Mouse (Mus musculus) layer of hippocampus, postnatal 36 days (tissue): ENCODE measurements around the gene Mief2. TPM values are rescaled to one million over a fixed set of nuclear protein-coding genes. Genes with fewer than 3 reads are reported as not detected.

Source experiments
- DNase-seq, 2 experiments: peaks; one replicate each; pipeline ENCODE4 v3.0.0; 2022
- total RNA-seq, 2 experiments: library from RNA; stranded (reverse); gene quantifications; 2 replicates each; pipeline ENCODE4 v1.2.3; 2021

Gene Mief2
- total RNA-seq, result 10 to 100 TPM; 23.6 to 24.4 TPM

- peak; percentile 93 to 94 for DNase-seq
These were observed at the start of gene Mief2 for GRCm38 (mm10) chr11:60728260-60728761. Gene Mief2, plus strand, starts transcription at chr11:60728398.

- DNase-seq, result no peak
These were observed 32.0 kb upstream of the Mief2 start for GRCm38 (mm10) chr11:60696165-60696564.

- DNase-seq, result no peak
These were observed 30.6 kb upstream of the Mief2 start for GRCm38 (mm10) chr11:60697561-60697960.

GRCm38 (mm10) chr11:60698806-60699523 lies 29.2 kb upstream of the Mief2 start:
- DNase-seq, result peak in 1 of 2 experiments; percentile 12

- peak; percentile 80 to 84 for DNase-seq
These were observed 28.6 kb upstream of the Mief2 start, which contains the start of gene Llgl1 for GRCm38 (mm10) chr11:60699524-60700075. Gene Llgl1, plus strand, starts transcription at chr11:60699723.

GRCm38 (mm10) chr11:60700320-60701185 lies 27.6 kb upstream of the Mief2 start:
- no peak for DNase-seq

GRCm38 (mm10) chr11:60701611-60702010 lies 26.6 kb upstream of the Mief2 start:
- DNase-seq, result no peak

- DNase-seq, result peak; percentile 62 to 73
These were observed 25.1 kb upstream of the Mief2 start for GRCm38 (mm10) chr11:60703131-60703530.

GRCm38 (mm10) chr11:60704023-60704880 lies 23.9 kb upstream of the Mief2 start:
- DNase-seq, result peak in 1 of 2 experiments; percentile 3

GRCm38 (mm10) chr11:60705255-60705654 lies 22.9 kb upstream of the Mief2 start:
- DNase-seq, result no peak

- no peak for DNase-seq
These were observed 22.1 kb upstream of the Mief2 start for GRCm38 (mm10) chr11:60706076-60706475.

GRCm38 (mm10) chr11:60706696-60707480 lies 21.3 kb upstream of the Mief2 start:
- peak in 1 of 2 experiments; percentile 2 for DNase-seq

GRCm38 (mm10) chr11:60707672-60708071 lies 20.5 kb upstream of the Mief2 start:
- DNase-seq, result peak in 1 of 2 experiments; percentile 35

- DNase-seq, result no peak
These were observed 19.6 kb upstream of the Mief2 start for GRCm38 (mm10) chr11:60708631-60709030.

- DNase-seq, result no peak
These were observed 18.4 kb upstream of the Mief2 start for GRCm38 (mm10) chr11:60709481-60710465.

- no peak for DNase-seq
These were observed 17.0 kb upstream of the Mief2 start for GRCm38 (mm10) chr11:60711218-60711617.

- DNase-seq, result no peak
These were observed 16.2 kb upstream of the Mief2 start for GRCm38 (mm10) chr11:60712040-60712439.

- DNase-seq, result no peak
These were observed 15.5 kb upstream of the Mief2 start for GRCm38 (mm10) chr11:60712639-60713255.

GRCm38 (mm10) chr11:60715833-60716232 lies 12.4 kb upstream of the Mief2 start:
- DNase-seq, result no peak
